12 mouse cellular contexts compared by ENCODE assay signal in genomic region chr2:74747006-74747405, GRCm38 (mm10). TPM values are rescaled to one million over a fixed set of nuclear protein-coding genes. Genes with fewer than 3 reads are reported as not detected.
DNase-seq lines count a peak whose midpoint lies in the region; ATAC-seq lines count a peak whose summit lies in the region.
"Had no signal": no experiment of that assay in that cellular context is flagged by ENCODE, and none has a peak within 500 bp of the region (broad histone marks: within the 10 kb centered on the region; RNA-seq: fewer than 3 reads in every experiment).

No protein-coding gene starts in this region.

- H3K9me3 ChIP-seq in kidney, embryonic 16.5 days (ENCODE audit: low read length): no peaks in the 10 kb centered on the region
- no peaks in the 10 kb centered on the region for H3K9me3 ChIP-seq in embryonic facial prominence, embryonic 13.5 days
- no peaks in the 10 kb centered on the region for H3K9me3 ChIP-seq in hindbrain, embryonic 16.5 days (ENCODE audit: control insufficient read depth, low read length)
- H3K9me3 ChIP-seq in neural tube, embryonic 14.5 days (ENCODE audit: control insufficient read depth, low read length): no peaks in the 10 kb centered on the region

- no peaks in the 10 kb centered on the region for H3K36me3 ChIP-seq in kidney, embryonic 16.5 days (ENCODE audit: insufficient read depth, low read length)
- H3K36me3 ChIP-seq in embryonic facial prominence, embryonic 13.5 days: no peaks in the 10 kb centered on the region
- no peaks in the 10 kb centered on the region for H3K36me3 ChIP-seq in hindbrain, embryonic 16.5 days (ENCODE audit: control insufficient read depth, insufficient read depth, low read length)
- peaks cover 14% of the 10 kb centered on the region for H3K36me3 ChIP-seq in neural tube, embryonic 14.5 days (ENCODE audit: control insufficient read depth, insufficient read depth, low read length)

- peaks cover 44% of the 10 kb centered on the region for H3K4me1 ChIP-seq in kidney, embryonic 16.5 days (ENCODE audit: insufficient read depth, low read length)
- peaks cover 20% of the 10 kb centered on the region for H3K4me1 ChIP-seq in embryonic facial prominence, embryonic 13.5 days
- H3K4me1 ChIP-seq in hindbrain, embryonic 16.5 days (ENCODE audit: control insufficient read depth, insufficient read depth, low read depth, low read length): peaks cover 2% of the 10 kb centered on the region; the same call in 1 of the 2 replicates
- peaks cover 63% of the 10 kb centered on the region for H3K4me1 ChIP-seq in neural tube, embryonic 14.5 days (ENCODE audit: control insufficient read depth, insufficient read depth, low read length)

- peak overlapping the region; percentile 64 for H3K9ac ChIP-seq in kidney, embryonic 16.5 days (replicated peaks; ENCODE audit: low read length)
- no peak overlapping the region for H3K9ac ChIP-seq in embryonic facial prominence, embryonic 13.5 days
- H3K9ac ChIP-seq in hindbrain, embryonic 16.5 days (ENCODE audit: low read depth, low read length): peak overlapping the region; percentile 45
- H3K9ac ChIP-seq in neural tube, embryonic 14.5 days (replicated peaks; ENCODE audit: low read depth, low read length): peak overlapping the region; percentile 62

- peak overlapping the region; percentile 55 for H3K4me2 ChIP-seq in kidney, embryonic 16.5 days (replicated peaks; ENCODE audit: low read depth, low read length)
- no peak overlapping the region for H3K4me2 ChIP-seq in embryonic facial prominence, embryonic 13.5 days
- peak overlapping the region; percentile 50 for H3K4me2 ChIP-seq in hindbrain, embryonic 16.5 days (ENCODE audit: low read length)
- peak overlapping the region; percentile 66 for H3K4me2 ChIP-seq in neural tube, embryonic 14.5 days (ENCODE audit: low read depth, low read length)

- peak; percentile 36; the same call in 1 of the 2 replicates for ATAC-seq in kidney, embryonic 16.5 days (ENCODE audit: low FRiP score, low TSS enrichment)
- ATAC-seq in embryonic facial prominence, embryonic 13.5 days (ENCODE audit: insufficient number of reproducible peaks, insufficient read depth, low FRiP score, low TSS enrichment, low read depth): no peak
- ATAC-seq in hindbrain, embryonic 16.5 days: no peak
- peak; percentile 7; the same call in 1 of the 2 replicates for ATAC-seq in neural tube, embryonic 14.5 days (ENCODE audit: low read depth)
- ATAC-seq: lung, postnatal 0 days; Patski had no signal

- H3K27ac ChIP-seq in kidney, embryonic 16.5 days (ENCODE audit: low read length): peak overlapping the region; percentile 66; the same call in 1 of the 2 replicates
- no peak overlapping the region for H3K27ac ChIP-seq in embryonic facial prominence, embryonic 13.5 days
- H3K27ac ChIP-seq in hindbrain, embryonic 16.5 days (ENCODE audit: low read depth, low read length): peak overlapping the region; percentile 79
- peak overlapping the region; percentile 91 for H3K27ac ChIP-seq in neural tube, embryonic 14.5 days (ENCODE audit: low read depth, low read length)

- 12% methylated on average over 24 of the region's 24 CpGs for WGBS in kidney, embryonic 16.5 days
- WGBS in embryonic facial prominence, embryonic 13.5 days: 4% methylated on average over 24 of the region's 24 CpGs
- 6% methylated on average over 24 of the region's 24 CpGs for WGBS in hindbrain, embryonic 16.5 days
- 3% methylated on average over 24 of the region's 24 CpGs for WGBS in neural tube, embryonic 14.5 days

- DNase-seq in kidney, postnatal 25 days: no peak
- no peak for DNase-seq in gastrocnemius, adult 18-20 months (ENCODE audit: low spot score)
- no peak for DNase-seq in right cerebral cortex, postnatal 14 days
- DNase-seq: heart, postnatal 14 days had no signal

- peak overlapping the region; percentile 41 for H3K4me3 ChIP-seq in kidney, embryonic 16.5 days (ENCODE audit: low read length)
- 0 out of 2 replicates have a peak overlapping the region, but pooled peaks have one; percentile 12 for H3K4me3 ChIP-seq in embryonic facial prominence, embryonic 13.5 days
- peak overlapping the region; percentile 29 for H3K4me3 ChIP-seq in hindbrain, embryonic 16.5 days (ENCODE audit: low read length)
- peak overlapping the region; percentile 22 for H3K4me3 ChIP-seq in neural tube, embryonic 14.5 days (ENCODE audit: low read depth, low read length)
- H3K4me3 ChIP-seq: erythroblast, embryonic 14.5 days had no signal

- H3K27me3 ChIP-seq in kidney, embryonic 16.5 days (ENCODE audit: insufficient read depth, low read length): peaks cover 29% of the 10 kb centered on the region
- peaks cover 99% of the 10 kb centered on the region for H3K27me3 ChIP-seq in embryonic facial prominence, embryonic 13.5 days
- peaks cover 40% of the 10 kb centered on the region for H3K27me3 ChIP-seq in hindbrain, embryonic 16.5 days (replicated peaks; ENCODE audit: control insufficient read depth, insufficient read depth, low read length)
- no peaks in the 10 kb centered on the region for H3K27me3 ChIP-seq in neural tube, embryonic 14.5 days (ENCODE audit: control insufficient read depth, insufficient read depth, low read length)

RNA-seq across cellular contexts. Expression of gene Hoxd1, which starts 15.8 kb away (rescaled TPM):
- 0.99 and 1.00 TPM in 2 replicates for polyA plus RNA-seq in kidney, embryonic 16.5 days (2015; fragmentation: Nextera tagmentation; extraction: Ambion mirVana)
- 3.8 and 5.4 TPM in 2 replicates for polyA plus RNA-seq in embryonic facial prominence, embryonic 13.5 days (2015; fragmentation: Nextera tagmentation; extraction: Ambion mirVana)
- polyA plus RNA-seq in hindbrain, embryonic 16.5 days (2015; fragmentation: Nextera tagmentation; extraction: Ambion mirVana): 1.1 and 1.3 TPM in 2 replicates
- polyA plus RNA-seq in neural tube, embryonic 14.5 days (2014; fragmentation: Nextera tagmentation; extraction: Ambion mirVana): 0.32 and 4.6 TPM in 2 replicates
- total RNA-seq in gastrocnemius, adult 18-20 months (2021): not detected
- total RNA-seq: heart, postnatal 14 days; left cerebral cortex, adult 18-20 months had no signal
- polyA plus RNA-seq: erythroblast, embryonic 14.5 days; lung, postnatal 0 days; Patski had no signal

RNA-seq across cellular contexts. Expression of gene Gm28230, which starts 20.5 kb away (rescaled TPM):
- polyA plus RNA-seq in kidney, embryonic 16.5 days (2015; fragmentation: Nextera tagmentation; extraction: Ambion mirVana): 1.3 and 2.1 TPM in 2 replicates
- polyA plus RNA-seq in embryonic facial prominence, embryonic 13.5 days (2015; fragmentation: Nextera tagmentation; extraction: Ambion mirVana): 0.18 TPM in 1 of 2 replicates, not detected in the other
- polyA plus RNA-seq in hindbrain, embryonic 16.5 days (2015; fragmentation: Nextera tagmentation; extraction: Ambion mirVana): 0.45 and 0.72 TPM in 2 replicates
- 1.4 and 2.5 TPM in 2 replicates for polyA plus RNA-seq in neural tube, embryonic 14.5 days (2014; fragmentation: Nextera tagmentation; extraction: Ambion mirVana)
- under 1 TPM; 0.07 to 0.19 TPM for total RNA-seq in gastrocnemius, adult 18-20 months (2021)
- total RNA-seq: left cerebral cortex, adult 18-20 months had no signal
- polyA plus RNA-seq: erythroblast, embryonic 14.5 days; lung, postnatal 0 days had no signal

RNA-seq across cellular contexts. Expression of gene Hoxd4, which starts 35.3 kb away (rescaled TPM):
- 4.5 and 4.9 TPM in 2 replicates for polyA plus RNA-seq in kidney, embryonic 16.5 days (2015; fragmentation: Nextera tagmentation; extraction: Ambion mirVana)
- polyA plus RNA-seq in embryonic facial prominence, embryonic 13.5 days (2015; fragmentation: Nextera tagmentation; extraction: Ambion mirVana): 0.50 TPM in 1 of 2 replicates, not detected in the other
- polyA plus RNA-seq in hindbrain, embryonic 16.5 days (2015; fragmentation: Nextera tagmentation; extraction: Ambion mirVana): 2.2 and 2.3 TPM in 2 replicates
- polyA plus RNA-seq in neural tube, embryonic 14.5 days (2014; fragmentation: Nextera tagmentation; extraction: Ambion mirVana): 4.7 and 5.5 TPM in 2 replicates
- total RNA-seq in gastrocnemius, adult 18-20 months (2021): 1 to 10 TPM; 1.0 to 1.3 TPM
- total RNA-seq: left cerebral cortex, adult 18-20 months had no signal
- polyA plus RNA-seq: lung, postnatal 0 days had no signal

RNA-seq across cellular contexts. Expression of gene Hoxd3, which starts 35.3 kb away (rescaled TPM):
- polyA plus RNA-seq in kidney, embryonic 16.5 days (2015; fragmentation: Nextera tagmentation; extraction: Ambion mirVana): 14.6 and 15.4 TPM in 2 replicates
- polyA plus RNA-seq in embryonic facial prominence, embryonic 13.5 days (2015; fragmentation: Nextera tagmentation; extraction: Ambion mirVana): 1.5 and 3.3 TPM in 2 replicates
- 43.8 and 48.0 TPM in 2 replicates for polyA plus RNA-seq in hindbrain, embryonic 16.5 days (2015; fragmentation: Nextera tagmentation; extraction: Ambion mirVana)
- polyA plus RNA-seq in neural tube, embryonic 14.5 days (2014; fragmentation: Nextera tagmentation; extraction: Ambion mirVana): 13.5 and 13.9 TPM in 2 replicates
- total RNA-seq in gastrocnemius, adult 18-20 months (2021): not detected
- total RNA-seq: heart, postnatal 14 days; left cerebral cortex, adult 18-20 months had no signal
- polyA plus RNA-seq: erythroblast, embryonic 14.5 days; lung, postnatal 0 days had no signal

RNA-seq across cellular contexts. Expression of gene Hoxd8, which starts 42.6 kb away (rescaled TPM):
- 41.0 and 45.6 TPM in 2 replicates for polyA plus RNA-seq in kidney, embryonic 16.5 days (2015; fragmentation: Nextera tagmentation; extraction: Ambion mirVana)
- 2.5 and 3.7 TPM in 2 replicates for polyA plus RNA-seq in embryonic facial prominence, embryonic 13.5 days (2015; fragmentation: Nextera tagmentation; extraction: Ambion mirVana)
- 0.66 and 1.1 TPM in 2 replicates for polyA plus RNA-seq in hindbrain, embryonic 16.5 days (2015; fragmentation: Nextera tagmentation; extraction: Ambion mirVana)
- polyA plus RNA-seq in neural tube, embryonic 14.5 days (2014; fragmentation: Nextera tagmentation; extraction: Ambion mirVana): 19.9 and 23.6 TPM in 2 replicates
- total RNA-seq in gastrocnemius, adult 18-20 months (2021): 10 to 100 TPM; 32.2 to 40.3 TPM
- total RNA-seq: left cerebral cortex, adult 18-20 months had no signal
- polyA plus RNA-seq: erythroblast, embryonic 14.5 days had no signal

Comparison
In these comparisons a context has a peak if more than half of its experiments do, and no peak if none do; other contexts are left out.
1. ATAC-seq: peak in kidney, embryonic 16.5 days (single experiment) and neural tube, embryonic 14.5 days (single experiment); none in embryonic facial prominence, embryonic 13.5 days (single experiment) and hindbrain, embryonic 16.5 days (single experiment).
2. Peak in every context shown above with its lines, with median percentiles within 50 percentile points of each other: H3K4me3 ChIP-seq.